Mouse (Mus musculus) CH12.LX (cell line): ENCODE data around the gene Gm5431. TPM values are rescaled to one million over a fixed set of nuclear protein-coding genes. Genes with fewer than 3 reads are reported as not detected.
A peak's percentile ranks its signal among the peaks of the same experiment; 100 is the strongest.

Source experiments
- DNase-seq: peaks from one replicate; pipeline ENCODE4 v3.0.0-alpha.2; 2013; ENCODE audit errors: extremely low read depth
- H3K27ac ChIP-seq: 2 replicates; pipeline ENCODE4 v1.5.1; 2012; ENCODE audit warnings: low read depth, mild to moderate bottlenecking, control low read depth, moderate library complexity; ENCODE audit not compliant: insufficient read depth
- H3K27me3 ChIP-seq: replicated peaks from 2 replicates; pipeline ENCODE3; 2012; ENCODE audit warnings: inconsistent platforms
- H3K36me3 ChIP-seq, 2 experiments: replicated peaks in 1 of 2; 2 replicates each; pipeline versions ENCODE3 to v1.6.1; 2012; ENCODE audit warnings: inconsistent platforms in 1 of 2, low read length in 1 of 2, mild to moderate bottlenecking in 1 of 2, mixed read lengths in 1 of 2, moderate library complexity in 1 of 2; ENCODE audit not compliant: control insufficient read depth in 1 of 2, insufficient read depth in 1 of 2
- H3K4me1 ChIP-seq, 2 experiments: 2 replicates each; pipeline ENCODE4 v1.6.1; 2012; ENCODE audit warnings: inconsistent platforms in 1 of 2, moderate library complexity in 1 of 2; ENCODE audit not compliant: insufficient read depth in 2 of 2, control insufficient read depth in 1 of 2
- H3K4me2 ChIP-seq: 2 replicates; pipeline ENCODE4 v1.6.1; 2012; ENCODE audit warnings: low read depth, mild to moderate bottlenecking, control low read depth; ENCODE audit not compliant: poor library complexity, insufficient read depth, severe bottlenecking
- H3K4me3 ChIP-seq, 3 experiments: fragments of 150-350 bp in 1 of 3; sonication (generic) in 1 of 3; replicated peaks in 1 of 3; 2 replicates each; pipeline versions ENCODE3 to v1.5.1; 2011 to 2012; ENCODE audit warnings: low read depth in 2 of 3, low read length in 2 of 3, mild to moderate bottlenecking in 2 of 3, moderate library complexity in 2 of 3, control low read depth in 1 of 3, improper control_type of control experiment in 1 of 3, inconsistent platforms in 1 of 3, mixed read lengths in 1 of 3; ENCODE audit not compliant: poor library complexity in 1 of 3
- H3K79me2 ChIP-seq: replicated peaks from 2 replicates; pipeline ENCODE4 v1.6.1; 2012; ENCODE audit warnings: mild to moderate bottlenecking, moderate library complexity; ENCODE audit not compliant: control insufficient read depth, poor library complexity, insufficient read depth, severe bottlenecking; ENCODE audit errors: extremely low read depth
- H3K9ac ChIP-seq: 2 replicates; pipeline ENCODE4 v1.6.1; 2012; ENCODE audit warnings: low read depth, mild to moderate bottlenecking, control low read depth, moderate library complexity; ENCODE audit not compliant: insufficient read depth
- H3K9me3 ChIP-seq: replicated peaks from 2 replicates; pipeline ENCODE3; 2012; ENCODE audit warnings: low read length, inconsistent platforms, mixed read lengths
- BHLHE40 ChIP-seq: IDR thresholded peaks from 2 replicates; pipeline ENCODE4 v1.6.1; 2011; ENCODE audit warnings: mild to moderate bottlenecking, low read depth, low read length, improper control_type of control experiment
- CHD1 ChIP-seq: IDR thresholded peaks from 2 replicates; pipeline ENCODE4 v1.6.1; 2012; ENCODE audit warnings: low read depth, low read length, improper control_type of control experiment, inconsistent platforms
- CHD2 ChIP-seq: IDR thresholded peaks from 2 replicates; pipeline ENCODE4 v1.6.1; 2011; ENCODE audit warnings: low read length, improper control_type of control experiment
- CTCF ChIP-seq, 2 experiments: IDR thresholded peaks in 1 of 2; conservative IDR thresholded peaks in 1 of 2; 2 replicates each; pipeline ENCODE4 v1.5.1; 2011 to 2012; ENCODE audit warnings: low read depth in 2 of 2, low read length in 2 of 2, improper control_type of control experiment in 1 of 2, inconsistent platforms in 1 of 2, mild to moderate bottlenecking in 1 of 2, moderate library complexity in 1 of 2
- E2F4 ChIP-seq: IDR thresholded peaks from 2 replicates; pipeline ENCODE4 v1.6.1; 2011; ENCODE audit warnings: low read depth, low read length, improper control_type of control experiment; ENCODE audit not compliant: insufficient replicate concordance
- ELF1 ChIP-seq: IDR thresholded peaks from 2 replicates; pipeline ENCODE4 v1.6.1; 2014; ENCODE audit warnings: low read depth, mild to moderate bottlenecking, inconsistent platforms, low read length, improper control_type of control experiment
- EP300 ChIP-seq: IDR thresholded peaks from 2 replicates; pipeline ENCODE4 v1.6.1; 2011; ENCODE audit warnings: low read length, improper control_type of control experiment
- ETS1 ChIP-seq: conservative IDR thresholded peaks from 2 replicates; pipeline ENCODE4 v1.6.1; 2012; ENCODE audit warnings: low read depth, mild to moderate bottlenecking, inconsistent platforms, low read length, improper control_type of control experiment, moderate library complexity
- GABPA ChIP-seq: IDR thresholded peaks from 2 replicates; pipeline ENCODE4 v1.6.1; 2012; ENCODE audit warnings: low read depth, low read length, improper control_type of control experiment, inconsistent platforms; ENCODE audit not compliant: insufficient replicate concordance
- HCFC1 ChIP-seq: IDR thresholded peaks from 2 replicates; pipeline ENCODE4 v1.6.1; 2012; ENCODE audit warnings: low read depth, mild to moderate bottlenecking, inconsistent platforms, low read length, improper control_type of control experiment
- IRF4 ChIP-seq: IDR thresholded peaks from 2 replicates; pipeline ENCODE4 v1.6.1; 2014; ENCODE audit warnings: low read depth, mild to moderate bottlenecking, inconsistent platforms, low read length, improper control_type of control experiment
- JUN ChIP-seq: IDR thresholded peaks from 2 replicates; pipeline ENCODE4 v1.6.1; 2011; ENCODE audit warnings: low read depth, mild to moderate bottlenecking, low read length, improper control_type of control experiment, moderate library complexity; ENCODE audit not compliant: insufficient read depth
- JUND ChIP-seq: conservative IDR thresholded peaks from 2 replicates; pipeline ENCODE4 v1.6.1; 2011; ENCODE audit warnings: low read depth, low read length, improper control_type of control experiment
- KAT2A ChIP-seq: IDR thresholded peaks from 2 replicates; pipeline ENCODE4 v1.6.1; 2012; ENCODE audit warnings: low read length, improper control_type of control experiment, inconsistent platforms; ENCODE audit not compliant: insufficient replicate concordance
- MAFK ChIP-seq: IDR thresholded peaks from 2 replicates; pipeline ENCODE4 v1.6.1; 2011; ENCODE audit warnings: low read length, improper control_type of control experiment; ENCODE audit not compliant: insufficient replicate concordance
- MAX ChIP-seq: IDR thresholded peaks from 2 replicates; pipeline ENCODE4 v1.6.1; 2011; ENCODE audit warnings: low read length, improper control_type of control experiment
- MAZ ChIP-seq: IDR thresholded peaks from 2 replicates; pipeline ENCODE4 v1.6.1; 2012; ENCODE audit warnings: low read depth, mild to moderate bottlenecking, inconsistent platforms, low read length, improper control_type of control experiment, moderate library complexity
- MEF2A ChIP-seq: IDR thresholded peaks from 2 replicates; pipeline ENCODE4 v1.6.1; 2014; ENCODE audit warnings: low read depth, mild to moderate bottlenecking, inconsistent platforms, low read length, improper control_type of control experiment, borderline replicate concordance
- MXI1 ChIP-seq: IDR thresholded peaks from 2 replicates; pipeline ENCODE4 v1.6.1; 2011; ENCODE audit warnings: mild to moderate bottlenecking, low read depth, low read length, improper control_type of control experiment
- MYC ChIP-seq: IDR thresholded peaks from 2 replicates; pipeline ENCODE4 v1.6.1; 2011; ENCODE audit warnings: low read depth, mild to moderate bottlenecking, improper control_type of control experiment, low read length
- NELFE ChIP-seq: IDR thresholded peaks from 2 replicates; pipeline ENCODE4 v1.6.1; 2011; ENCODE audit warnings: low read depth, low read length, improper control_type of control experiment
- NRF1 ChIP-seq: IDR thresholded peaks from 2 replicates; pipeline ENCODE4 v1.6.1; 2014; ENCODE audit warnings: low read depth, mild to moderate bottlenecking, inconsistent platforms, low read length, improper control_type of control experiment, moderate library complexity
- PAX5 ChIP-seq: IDR thresholded peaks from 2 replicates; pipeline ENCODE4 v1.6.1; 2012; ENCODE audit warnings: low read length, inconsistent platforms, mixed read lengths
- POLR2A ChIP-seq: IDR thresholded peaks from 2 replicates; pipeline ENCODE4 v1.6.1; 2011; ENCODE audit warnings: low read depth, mild to moderate bottlenecking, improper control_type of control experiment, low read length
- POLR2AphosphoS2 ChIP-seq: IDR thresholded peaks from 2 replicates; pipeline ENCODE4 v1.6.1; 2011; ENCODE audit warnings: low read depth, low read length, improper control_type of control experiment
- RAD21 ChIP-seq: IDR thresholded peaks from 2 replicates; pipeline ENCODE4 v1.6.1; 2011; ENCODE audit warnings: low read depth, mild to moderate bottlenecking, low read length, improper control_type of control experiment, moderate library complexity
- RCOR1 ChIP-seq: conservative IDR thresholded peaks from 2 replicates; pipeline ENCODE4 v1.6.1; 2012; ENCODE audit warnings: low read depth, mild to moderate bottlenecking, inconsistent platforms, low read length, improper control_type of control experiment
- SIN3A ChIP-seq: IDR thresholded peaks from 2 replicates; pipeline ENCODE4 v1.6.1; 2012; ENCODE audit warnings: low read length, improper control_type of control experiment, inconsistent platforms
- SMC3 ChIP-seq: IDR thresholded peaks from 2 replicates; pipeline ENCODE4 v1.6.1; 2011; ENCODE audit warnings: low read depth, low read length, improper control_type of control experiment
- TBP ChIP-seq: conservative IDR thresholded peaks from 2 replicates; pipeline ENCODE4 v1.6.1; 2011; ENCODE audit warnings: low read depth, low read length, improper control_type of control experiment
- TCF12 ChIP-seq: IDR thresholded peaks from 2 replicates; pipeline ENCODE4 v1.6.1; 2014; ENCODE audit warnings: low read depth, mild to moderate bottlenecking, inconsistent platforms, low read length, improper control_type of control experiment
- UBTF ChIP-seq: IDR thresholded peaks from 2 replicates; pipeline ENCODE4 v1.6.1; 2012; ENCODE audit warnings: low read depth, mild to moderate bottlenecking, inconsistent platforms, low read length, improper control_type of control experiment, moderate library complexity
- USF1 ChIP-seq: IDR thresholded peaks from 2 replicates; pipeline ENCODE4 v1.6.1; 2014; ENCODE audit warnings: low read depth, mild to moderate bottlenecking, inconsistent platforms, low read length, improper control_type of control experiment
- USF2 ChIP-seq: conservative IDR thresholded peaks from 2 replicates; pipeline ENCODE4 v1.6.1; 2011; ENCODE audit warnings: low read depth, low read length, improper control_type of control experiment
- ZC3H11A ChIP-seq: IDR thresholded peaks from 2 replicates; pipeline ENCODE4 v1.6.1; 2012; ENCODE audit warnings: low read depth, mild to moderate bottlenecking, inconsistent platforms, low read length, improper control_type of control experiment
- ZKSCAN1 ChIP-seq: IDR thresholded peaks from 2 replicates; pipeline ENCODE4 v1.6.1; 2012; ENCODE audit warnings: low read depth, inconsistent platforms, low read length, improper control_type of control experiment, borderline replicate concordance
- ZMIZ1 ChIP-seq: IDR thresholded peaks from 2 replicates; pipeline ENCODE4 v1.6.1; 2012; ENCODE audit warnings: low read depth, mild to moderate bottlenecking, inconsistent platforms, low read length, improper control_type of control experiment
- ZNF384 ChIP-seq: IDR thresholded peaks from 2 replicates; pipeline ENCODE4 v1.6.1; 2012; ENCODE audit warnings: low read depth, low read length, improper control_type of control experiment, inconsistent platforms
- dilution Hi-C: fragments of 300-500 bp; cut with MboI; formaldehyde crosslinking; loops from 2 replicates; pipeline ENCODE4 v1.14.3; 2020; ENCODE audit warnings: low sequenced_read_pairs; ENCODE audit not compliant: extremely low pct_unique_long_range_greater_than_20kb, extremely low pct_ligation_motif_present
- in situ Hi-C: fragments of 300-500 bp; cut with MboI; formaldehyde crosslinking; loops from 3 replicates; pipeline ENCODE4 v1.14.3; 2019; ENCODE audit warnings: low sequenced_read_pairs, low pct_ligation_motif_present, low pct_unique_long_range_greater_than_20kb, mixed read lengths
- polyA plus RNA-seq: library from polyadenylated mRNA; unstranded; fragments of >175 nt; gene quantifications from 2 replicates; pipeline ENCODE4 v1.2.1, GENCODE M21; 2012; ENCODE audit warnings: low read depth; ENCODE audit not compliant: insufficient read length
- total RNA-seq, 2 experiments: library from RNA; depleted of rRNA; stranded (reverse); fragments of 300-350 nt in 1 of 2; fragments of >200 nt in 1 of 2; gene quantifications; 2 replicates each; pipeline ENCODE4 v1.2.3; 2012 to 2014

The Gm5431 gene
- total and polyA plus RNA-seq, 3 experiments = 0.89 to 4.9 (median 2.0) TPM

DNA sequence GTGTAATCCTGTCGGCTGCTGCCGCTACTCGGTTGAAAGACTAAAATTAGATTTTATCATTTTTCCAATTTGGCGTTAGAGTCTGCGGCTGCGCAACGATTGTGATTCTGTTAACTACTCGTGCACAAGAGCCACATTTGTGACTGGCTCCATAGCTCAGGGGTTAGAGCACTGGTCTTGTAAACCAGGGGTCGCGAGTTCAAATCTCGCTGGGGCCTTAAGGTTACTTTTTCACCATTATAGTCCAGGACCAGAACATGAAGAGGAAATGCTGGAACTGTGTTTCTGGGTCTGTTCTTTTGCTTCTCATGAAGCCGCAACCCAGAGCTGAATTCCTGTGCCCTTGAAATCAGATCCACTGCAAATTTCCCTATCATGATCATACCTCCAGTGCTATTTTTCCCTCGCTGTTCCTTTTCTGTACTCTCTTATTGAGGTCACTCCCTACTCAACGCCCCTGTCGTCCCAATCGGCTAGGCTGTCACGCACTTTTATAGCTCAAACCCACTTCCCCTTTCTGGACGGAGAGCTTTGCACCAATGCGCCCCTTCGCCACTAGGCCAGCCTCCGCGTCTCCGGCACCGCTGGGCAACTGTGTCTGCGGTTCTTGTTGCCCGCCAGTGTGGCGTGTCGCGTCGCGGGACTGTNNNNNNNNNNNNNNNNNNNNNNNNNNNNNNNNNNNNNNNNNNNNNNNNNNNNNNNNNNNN lies 48.4 kb downstream of the Gm5431 start:
- dilution Hi-C loops = no loop called here
- peaks cover 18 to 21% of the 10 kb centered on the region in 2 experiments for H3K36me3 ChIP-seq

More for the DNA sequence above, 48.4 kb downstream of the Gm5431 start:
- Histone ChIP-seq H3K79me2 (no peaks in the 10 kb centered on the region), H3K9ac (peak overlapping the region; percentile 68)
- peak; percentile 85 for TF ChIP-seq NRF1
- 0 out of 2 replicates have a peak, but pooled peaks have one; percentile 25 for TF ChIP-seq JUN
- TF ChIP-seq TBP = peak; percentile 100
- no peak; the same call in 1 of the 2 replicates for TF ChIP-seq BHLHE40
- peak; percentile 96; the same call in 1 of the 2 replicates for TF ChIP-seq SIN3A
- no peak for TF ChIP-seq ZNF384
- TF ChIP-seq RCOR1 = peak; percentile 21; the same call in 1 of the 2 replicates
- peak; percentile 38; the same call in 1 of the 2 replicates for TF ChIP-seq JUND
- no peak for TF ChIP-seq MAZ
- peak; percentile 79 for TF ChIP-seq IRF4
- TF ChIP-seq MYC = peak; percentile 77
- peak; percentile 79 for TF ChIP-seq MXI1
- no peak for TF ChIP-seq USF2
- peak; percentile 13 for TF ChIP-seq RAD21
- no peak for TF ChIP-seq ZKSCAN1
- TF ChIP-seq UBTF = peak; percentile 90
- TF ChIP-seq CHD1 = peak; percentile 90; the same call in 1 of the 2 replicates
- peak; percentile 62 for TF ChIP-seq HCFC1
- TF ChIP-seq E2F4 = 0 out of 2 replicates have a peak, but pooled peaks have one; percentile 63
- no peak for TF ChIP-seq PAX5
- no peak for TF ChIP-seq ZC3H11A
- peak; percentile 27 for TF ChIP-seq SMC3
- TF ChIP-seq MAX = peak; percentile 61
- peak in 1 of 2 experiments; percentile 44; a peak in 2 of 4 replicates for TF ChIP-seq CTCF (conservative IDR thresholded peaks at IDR 0.05 in 1 of 2, IDR thresholded peaks at IDR 0.05 in 1 of 2; ENCODE audit: low read depth in 2 of 2, low read length in 2 of 2)
- TF ChIP-seq POLR2AphosphoS2 = no peak
- peak; percentile 81; the same call in 1 of the 2 replicates for TF ChIP-seq KAT2A
- no peak for TF ChIP-seq GABPA
- TF ChIP-seq CHD2 = no peak
- TF ChIP-seq ZMIZ1 = no peak; the same call in 1 of the 2 replicates
- TF ChIP-seq MEF2A = peak; percentile 77; the same call in 1 of the 2 replicates
- peak; percentile 51; the same call in 1 of the 2 replicates for TF ChIP-seq NELFE
- TF ChIP-seq EP300 = peak; percentile 76
- TF ChIP-seq MAFK = peak; percentile 98
- peak; percentile 99 for TF ChIP-seq ELF1
- peak; percentile 40; the same call in 1 of the 2 replicates for TF ChIP-seq ETS1
- no peak for TF ChIP-seq USF1
- peak; percentile 46 for TF ChIP-seq TCF12
- TF ChIP-seq POLR2A = peak; percentile 60
- TF ChIP-seq, all 38 proteins: peak for 26
- in situ Hi-C loops = loop anchor here (5.0 to 25.0 kb wide), 3 partner anchors 36 to 559 kb away; partner anchors contain the start of genes Olfr1389 and Trim41
- peaks cover 2% of the 10 kb centered on the region for H3K27me3 ChIP-seq
- peaks cover 12% of the 10 kb centered on the region for H3K9me3 ChIP-seq
- H3K4me1 ChIP-seq = peaks cover 0 to 24% of the 10 kb centered on the region in 2 experiments; a peak in 2 of 4 replicates
- H3K4me2 ChIP-seq = peak overlapping the region; percentile 59
- peak overlapping the region; percentile 58 to 88 (median 64) for H3K4me3 ChIP-seq
- DNase-seq = peak; percentile 94
- peak overlapping the region; percentile 61 for H3K27ac ChIP-seq
